Mouse (Mus musculus) embryonic facial prominence, embryonic 11.5 days (tissue): ENCODE data around the gene Ptp4a2. TPM values are rescaled to one million over a fixed set of nuclear protein-coding genes. Genes with fewer than 3 reads are reported as not detected.
"Not testable (repeated sequence)": the region's sequence is repeated elsewhere in the genome, so short reads cannot be mapped to it uniquely, and the experiment has no call there.

ENCODE experiments used
- ATAC-seq: fragments of 200-750 bp; cut with Nextera tagmentation; replicated peaks from 2 replicates; pipeline ENCODE4 v1.8.0; 2017; ENCODE audit warnings: low read depth; ENCODE audit not compliant: insufficient number of reproducible peaks, low FRiP score, low TSS enrichment
- DNase-seq: peaks from one replicate; pipeline ENCODE4 v3.0.0-alpha.2; 2015; ENCODE audit warnings: low spot score
- H3K27ac ChIP-seq: fragments of 300-500 bp; sonication (generic); replicated peaks from 2 replicates; pipeline ENCODE4 v1.5.1; 2014; ENCODE audit warnings: mild to moderate bottlenecking, low read depth, low read length, control low read depth
- H3K27me3 ChIP-seq: fragments of 300-500 bp; sonication (generic); 2 replicates; pipeline ENCODE4 v1.6.1; 2014; ENCODE audit warnings: mild to moderate bottlenecking, low read length, moderate library complexity, mixed read lengths; ENCODE audit not compliant: control insufficient read depth, insufficient read depth
- H3K36me3 ChIP-seq: fragments of 300-500 bp; sonication (generic); replicated peaks from 2 replicates; pipeline ENCODE4 v1.6.1; 2014; ENCODE audit warnings: low read depth, mild to moderate bottlenecking, low read length, moderate library complexity, mixed read lengths; ENCODE audit not compliant: control insufficient read depth, insufficient read depth
- H3K4me1 ChIP-seq: fragments of 300-500 bp; sonication (generic); 2 replicates; pipeline ENCODE4 v1.6.1; 2014; ENCODE audit warnings: low read length, mixed read lengths; ENCODE audit not compliant: control insufficient read depth, insufficient read depth
- H3K4me2 ChIP-seq: fragments of 300-500 bp; sonication (generic); 2 replicates; pipeline ENCODE4 v1.6.1; 2014; ENCODE audit warnings: low read depth, mild to moderate bottlenecking, control low read depth, low read length, moderate library complexity
- H3K4me3 ChIP-seq: fragments of 300-500 bp; sonication (generic); 2 replicates; pipeline ENCODE4 v1.5.1; 2014; ENCODE audit warnings: low read depth, low read length, control low read depth
- H3K9ac ChIP-seq: fragments of 300-500 bp; sonication (generic); replicated peaks from 2 replicates; pipeline ENCODE4 v1.6.1; 2014; ENCODE audit warnings: mild to moderate bottlenecking, control low read depth, low read length
- H3K9me3 ChIP-seq: fragments of 300-500 bp; sonication (generic); replicated peaks from 2 replicates; pipeline ENCODE4 v1.6.1; 2016; ENCODE audit warnings: mild to moderate bottlenecking, low read length, inconsistent platforms, mixed read lengths; ENCODE audit not compliant: control insufficient read depth
- WGBS: fragments of 180-500 bp; shearing (Covaris S2); extraction: QIAGEN DNeasy Blood & Tissue Kit; methylation state at CpG from one replicate; pipeline ENCODE4 v1.1.7; 2014; 5-methylcytosine and 5-hydroxymethylcytosine counted together
- polyA plus RNA-seq: library from polyadenylated mRNA; unstranded; fragments of >200 nt; fragmentation: Nextera tagmentation; extraction: Ambion mirVana; gene quantifications from 2 replicates; pipeline ENCODE4 v1.2.1, GENCODE M21; 2014

Gene Ptp4a2
- 325 and 376 TPM in 2 replicates for polyA plus RNA-seq

DNA sequence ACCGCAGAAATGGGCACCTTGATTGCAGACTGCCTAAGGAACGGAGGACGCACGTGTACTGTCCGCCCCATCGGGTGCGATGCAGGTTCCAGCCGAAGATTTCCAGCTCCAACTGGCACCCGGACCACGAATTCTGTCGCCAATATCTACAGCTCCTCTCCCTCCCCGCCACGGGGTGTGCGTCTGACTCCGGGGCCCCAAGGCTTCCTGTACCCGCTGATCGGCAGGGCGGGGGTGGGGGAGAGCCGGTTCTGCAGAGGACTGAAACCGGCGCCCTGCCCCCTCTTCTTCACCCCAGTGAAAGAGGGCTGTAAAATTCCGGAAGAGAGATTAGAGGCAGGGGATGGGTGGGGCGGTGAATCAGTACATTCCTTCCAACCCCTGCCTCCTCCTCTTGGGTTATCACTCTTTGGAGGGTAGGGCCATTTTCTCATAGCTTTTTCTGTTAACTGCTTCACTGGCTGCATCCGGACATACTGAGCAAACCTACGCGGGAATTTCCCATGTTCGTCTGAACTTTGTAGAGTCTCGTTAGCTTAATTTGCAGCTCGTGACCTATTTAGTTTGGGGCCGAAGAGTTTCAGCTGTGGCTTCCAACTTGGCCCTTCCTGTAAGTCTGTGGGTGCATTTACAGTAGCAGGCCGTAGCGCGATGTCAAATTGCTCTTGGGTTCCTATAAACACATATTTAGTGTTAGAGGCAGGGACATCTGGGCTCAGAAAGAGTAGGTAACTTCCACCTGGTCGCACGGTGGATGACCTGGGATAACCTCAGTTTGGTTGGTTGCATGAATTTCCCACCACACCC is at the start of gene Ptp4a2:
Ptp4a2 (plus strand) TSS at position 422 of the 807 bp plus-strand sequence.
- ATAC-seq (no peak; the same call in 1 of the 2 replicates), DNase-seq (peak; percentile 58)
- no peaks in the 10 kb centered on the region for H3K9me3 ChIP-seq
- H3K4me3 ChIP-seq, result peak within 1 kb of the TSS; percentile 33
- H3K27me3 ChIP-seq, result no peaks in the 10 kb centered on the region
- H3K4me2 ChIP-seq, result peak within 1 kb of the TSS; percentile 63
- no peak within 1 kb of the TSS for H3K27ac ChIP-seq
- peak within 1 kb of the TSS; percentile 51 for H3K9ac ChIP-seq
- peaks cover 7% of the 10 kb centered on the region; the same call in 1 of the 2 replicates for H3K4me1 ChIP-seq
- 15% methylated on average over 35 of the region's 35 CpGs for WGBS
- H3K36me3 ChIP-seq, result no peaks in the 10 kb centered on the region

DNA sequence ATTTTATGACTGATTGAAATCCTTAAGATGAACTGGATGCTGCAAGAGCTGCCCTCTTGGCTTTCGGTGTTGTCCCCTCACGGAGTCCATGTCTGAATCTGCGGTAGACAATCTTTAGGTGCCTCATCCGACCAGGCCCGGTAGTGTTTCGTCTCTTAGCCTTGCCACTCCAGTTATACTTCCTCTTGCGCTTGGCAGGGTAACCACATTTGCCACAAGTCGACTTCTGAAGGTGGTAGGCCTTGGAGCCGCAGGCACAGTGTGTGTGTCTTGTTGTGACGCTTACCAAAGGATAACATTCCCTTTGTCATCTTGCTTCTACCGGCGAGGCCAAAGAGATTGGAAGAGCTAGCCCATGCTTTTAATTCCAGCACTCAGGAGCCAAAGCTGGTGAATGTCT is 49.4 kb upstream of the Ptp4a2 start:
- ATAC-seq, result no peak
- Histone ChIP-seq H3K4me2 (no peak overlapping the region), H3K4me1 (no peaks in the 10 kb centered on the region), H3K27ac (no peak overlapping the region), H3K27me3 (no peaks in the 10 kb centered on the region), H3K4me3 (no peak overlapping the region), H3K36me3 (no peaks in the 10 kb centered on the region), H3K9ac (no peak overlapping the region), H3K9me3 (no peaks in the 10 kb centered on the region)
- WGBS, result 95% methylated on average over 12 of the region's 12 CpGs
- no peak for DNase-seq

DNA sequence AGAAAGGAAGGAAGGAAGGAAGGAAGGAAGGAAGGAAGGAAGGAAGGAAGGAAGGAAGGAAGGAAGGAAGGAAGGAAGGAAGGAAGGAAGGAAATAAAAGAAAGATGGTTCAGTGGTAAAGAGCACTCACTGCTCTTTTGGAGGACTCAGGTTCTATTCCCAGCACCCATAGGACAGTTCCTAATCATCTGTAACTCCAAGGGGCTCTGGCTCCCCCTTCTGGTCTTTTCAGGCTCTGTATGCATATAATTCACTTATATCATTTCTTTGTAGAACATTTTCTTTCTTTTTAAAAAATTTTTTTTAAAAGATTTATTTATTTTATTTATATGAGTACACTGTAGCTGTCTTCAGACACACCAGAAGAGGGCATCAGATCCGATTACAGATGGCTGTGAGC is 48.5 kb upstream of the Ptp4a2 start:
- WGBS, result 89% methylated on average over 1 of the region's 1 CpGs
- not testable (repeated sequence) for H3K4me3 ChIP-seq, H3K27ac ChIP-seq, ATAC-seq, H3K4me2 ChIP-seq, H3K9me3 ChIP-seq, DNase-seq, H3K4me1 ChIP-seq, H3K9ac ChIP-seq, H3K36me3 ChIP-seq, H3K27me3 ChIP-seq

DNA sequence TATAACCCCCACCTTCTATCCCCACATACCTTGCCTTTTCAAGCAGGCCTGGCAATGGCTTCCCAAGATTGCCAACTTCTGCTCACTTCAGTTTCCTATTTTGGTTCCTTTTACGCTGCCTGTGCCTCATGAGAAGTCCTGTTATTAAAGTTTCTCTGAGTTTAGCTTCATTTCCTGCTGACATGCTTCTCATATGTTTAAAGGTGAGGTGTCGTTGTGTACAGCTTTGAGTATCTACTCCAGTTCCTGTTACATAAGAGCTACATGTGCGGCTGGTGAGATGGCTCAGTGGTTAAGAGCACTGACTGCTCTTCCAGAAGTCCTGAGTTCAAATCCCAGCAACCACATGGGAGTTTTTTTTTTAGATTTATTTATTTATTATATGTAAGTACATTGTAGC is 45.7 kb upstream of the Ptp4a2 start:
- Histone ChIP-seq H3K4me3 (no peak overlapping the region), H3K4me2 (no peak overlapping the region), H3K27me3 (no peaks in the 10 kb centered on the region), H3K9me3 (no peaks in the 10 kb centered on the region), H3K4me1 (no peaks in the 10 kb centered on the region), H3K36me3 (no peaks in the 10 kb centered on the region), H3K9ac (no peak overlapping the region), H3K27ac (no peak overlapping the region)
- WGBS, result 86% methylated on average over 3 of the region's 3 CpGs
- DNase-seq (no peak), ATAC-seq (no peak)

DNA sequence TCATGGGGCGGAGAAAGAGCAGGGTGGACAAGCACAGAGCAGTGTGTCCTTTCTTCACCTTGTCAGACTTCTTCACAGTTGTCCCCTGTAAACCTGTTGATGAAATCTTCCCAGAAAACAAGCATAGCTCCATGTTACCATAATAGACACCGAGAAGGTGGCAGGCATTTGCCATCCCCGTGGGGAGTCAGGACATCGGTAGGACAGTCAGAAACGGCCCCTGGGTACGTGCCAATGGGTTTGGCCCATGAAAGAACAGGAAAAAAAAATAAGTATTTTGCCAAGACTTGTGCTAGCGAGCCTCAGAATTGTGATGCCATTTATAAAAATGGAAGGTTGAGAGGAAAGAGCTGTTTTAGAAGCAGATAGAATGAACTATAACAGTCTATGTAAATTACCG is 43.2 kb upstream of the Ptp4a2 start:
- Histone ChIP-seq H3K36me3 (no peaks in the 10 kb centered on the region), H3K4me1 (no peaks in the 10 kb centered on the region; the same call in none of the 2 replicates), H3K27ac (no peak overlapping the region), H3K9ac (no peak overlapping the region), H3K4me2 (no peak overlapping the region), H3K4me3 (no peak overlapping the region), H3K27me3 (no peaks in the 10 kb centered on the region; the same call in 1 of the 2 replicates), H3K9me3 (no peaks in the 10 kb centered on the region)
- ATAC-seq, result no peak
- DNase-seq, result no peak
- WGBS, result 91% methylated on average over 8 of the region's 8 CpGs

DNA sequence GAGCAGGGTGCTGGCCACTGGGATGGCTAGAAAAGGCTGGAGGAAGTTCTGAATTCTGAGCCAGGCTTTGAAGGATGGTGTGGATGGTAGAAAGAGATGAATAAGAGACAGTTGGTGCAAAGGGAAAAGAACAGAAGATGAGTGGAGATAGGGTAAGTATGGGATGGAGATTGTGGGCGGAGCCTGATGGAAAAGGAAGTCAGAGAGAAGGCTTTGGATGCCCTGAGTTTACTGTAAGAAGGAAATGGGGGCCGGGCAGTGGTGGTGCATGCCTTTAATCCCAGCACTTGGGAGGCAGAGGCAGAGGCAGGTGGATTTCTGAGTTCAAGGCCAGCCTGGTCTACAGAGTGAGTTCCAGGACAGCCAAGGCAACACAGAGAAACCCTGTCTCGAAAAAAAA is 42.3 kb upstream of the Ptp4a2 start:
- WGBS, result 77% methylated on average over 3 of the region's 3 CpGs
- not testable (repeated sequence) for H3K4me3 ChIP-seq, H3K4me1 ChIP-seq

DNA sequence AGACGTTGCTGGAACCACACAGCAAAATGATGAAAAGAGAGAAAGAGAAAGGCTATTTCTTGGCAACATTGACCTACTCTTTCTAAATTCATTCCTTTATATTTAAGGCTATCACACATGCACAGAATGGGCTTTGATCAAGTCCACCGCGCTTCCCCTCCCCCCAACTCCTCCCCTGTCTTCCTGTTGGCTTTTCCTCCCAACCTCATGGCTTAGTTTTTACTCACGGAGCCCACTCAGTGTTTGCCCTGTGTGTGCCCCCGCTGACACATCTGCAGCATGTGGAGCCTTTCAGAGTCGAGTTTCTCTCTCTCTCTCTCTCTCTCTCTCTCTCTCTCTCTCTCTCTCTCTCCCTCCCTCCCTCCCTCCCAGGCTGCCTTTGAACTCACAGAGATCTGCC is 40.4 kb upstream of the Ptp4a2 start:
- Histone ChIP-seq H3K27ac (no peak overlapping the region), H3K27me3 (no peaks in the 10 kb centered on the region; the same call in 1 of the 2 replicates), H3K36me3 (no peaks in the 10 kb centered on the region), H3K4me1 (no peaks in the 10 kb centered on the region; the same call in none of the 2 replicates), H3K9ac (no peak overlapping the region), H3K4me3 (no peak overlapping the region), H3K4me2 (no peak overlapping the region), H3K9me3 (no peaks in the 10 kb centered on the region)
- DNase-seq, result no peak
- 61% methylated on average over 6 of the region's 6 CpGs for WGBS
- ATAC-seq, result no peak

More for the DNA sequence above, 42.3 kb upstream of the Ptp4a2 start:
- ATAC-seq, H3K9ac ChIP-seq, H3K36me3 ChIP-seq, H3K27me3 ChIP-seq, H3K4me2 ChIP-seq, H3K9me3 ChIP-seq, H3K27ac ChIP-seq, DNase-seq: not testable (repeated sequence)

DNA sequence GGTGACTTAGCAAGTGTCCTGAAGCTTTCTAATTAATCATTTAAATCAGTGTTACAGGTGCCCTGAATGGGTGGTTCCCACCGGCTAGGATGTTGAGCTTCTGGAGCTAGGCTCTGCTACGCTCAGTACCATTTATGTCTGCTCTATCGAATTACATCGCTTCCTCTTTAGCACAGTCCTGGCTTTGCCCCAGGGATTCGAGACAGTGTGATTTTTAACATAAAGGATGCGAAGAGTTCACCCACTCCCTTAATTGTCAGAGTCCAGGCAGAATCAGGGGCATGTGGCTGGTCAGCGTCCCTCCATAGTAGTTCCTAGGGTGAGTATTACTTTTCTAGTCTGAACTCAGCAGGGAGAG is 39.7 kb upstream of the Ptp4a2 start:
- 0 out of 2 replicates have a peak overlapping the region, but pooled peaks have one; percentile 68 for H3K27ac ChIP-seq
- H3K27me3 ChIP-seq, result no peaks in the 10 kb centered on the region; the same call in 1 of the 2 replicates
- WGBS, result 9% methylated on average over 7 of the region's 7 CpGs
- ATAC-seq, result peak; percentile 60
- no peaks in the 10 kb centered on the region for H3K36me3 ChIP-seq
- H3K4me3 ChIP-seq, result 0 out of 2 replicates have a peak overlapping the region, but pooled peaks have one; percentile 1
- H3K9ac ChIP-seq, result peak overlapping the region; percentile 5; the same call in 1 of the 2 replicates
- no peaks in the 10 kb centered on the region for H3K9me3 ChIP-seq
- no peaks in the 10 kb centered on the region; the same call in none of the 2 replicates for H3K4me1 ChIP-seq
- DNase-seq, result no peak
- peak overlapping the region; percentile 48 for H3K4me2 ChIP-seq
